Mouse (Mus musculus) MEL-GATA-1-ER (cell line): ENCODE measurements around the gene Pbx4.
A peak's percentile ranks its signal among the peaks of the same experiment; 100 is the strongest.

Experiments
- DNase-seq: peaks from one replicate; pipeline ENCODE4 v3.0.0-alpha.2; 2012; ENCODE audit warnings: low read depth; ENCODE audit errors: extremely low read depth

Gene Pbx4

DNA sequence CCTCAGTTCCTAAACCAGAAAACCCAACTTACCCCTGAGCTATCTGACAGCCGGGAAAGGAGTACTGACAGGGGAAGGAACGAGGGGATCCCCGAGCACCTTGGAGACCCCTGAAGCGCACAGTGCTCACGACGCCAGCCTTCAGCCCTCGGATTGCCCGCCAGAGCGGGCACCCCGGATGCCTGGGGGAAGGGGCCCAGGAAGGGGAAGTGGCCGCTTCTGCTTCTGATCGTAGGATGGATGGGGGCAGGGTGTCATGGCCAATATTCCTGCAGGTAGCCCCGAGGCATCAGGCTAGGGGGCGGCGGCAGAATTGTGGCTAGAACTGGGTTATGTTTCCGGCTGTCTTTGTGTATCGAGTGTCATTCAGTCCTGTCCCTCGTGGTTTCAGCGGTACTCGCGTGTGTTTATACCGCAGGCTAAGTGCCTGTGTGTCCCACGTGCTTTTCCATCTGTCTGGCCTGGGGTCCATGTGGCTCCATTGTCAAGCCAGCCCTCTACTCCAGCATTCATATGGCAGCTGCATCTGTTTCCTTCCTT lies 23.4 kb upstream of the Pbx4 start:
- peak; percentile 26 for DNase-seq

DNA sequence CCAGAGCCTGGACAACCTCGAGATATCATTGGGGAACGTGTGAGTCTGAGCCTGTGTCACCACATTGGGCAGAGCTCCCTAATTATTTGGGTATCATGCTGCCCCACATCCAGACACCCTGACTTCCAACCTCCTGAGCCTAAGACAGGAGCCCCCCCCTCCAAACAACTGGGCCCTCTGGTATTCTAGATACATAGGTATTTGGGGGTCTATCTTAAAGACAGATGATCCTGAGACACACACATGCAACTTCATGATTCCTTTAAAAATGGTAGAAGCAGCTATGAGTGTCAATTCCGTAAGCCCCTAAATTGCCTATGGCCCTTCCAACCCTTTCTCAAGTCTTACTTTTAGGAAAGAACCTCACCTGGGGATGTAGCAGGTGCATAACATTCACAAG lies 22.5 kb upstream of the Pbx4 start:
- DNase-seq: no peak

DNA sequence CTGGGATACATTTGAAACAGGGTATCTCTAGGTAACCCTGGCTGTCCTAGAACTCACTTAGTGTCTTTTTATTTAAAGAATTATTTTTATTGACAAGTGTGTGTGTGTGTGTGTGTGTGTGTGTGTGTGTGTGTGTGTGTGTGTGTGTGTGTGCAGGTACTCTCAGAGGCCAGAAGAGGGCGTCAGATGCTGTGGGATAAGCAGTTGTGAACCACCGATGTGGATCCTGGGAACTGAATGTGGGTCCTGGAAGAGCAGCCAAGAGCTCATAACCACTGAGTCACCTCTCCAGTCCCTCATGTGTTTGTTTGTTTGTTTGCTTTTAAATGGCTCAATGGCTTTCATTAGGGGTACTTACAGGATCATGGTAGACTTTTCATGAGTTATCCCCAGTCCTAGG lies 17.4 kb upstream of the Pbx4 start:
- DNase-seq: no peak

GRCm38 (mm10) chr8:69815396-69815795 lies 16.9 kb upstream of the Pbx4 start:
- DNase-seq: no peak

DNA sequence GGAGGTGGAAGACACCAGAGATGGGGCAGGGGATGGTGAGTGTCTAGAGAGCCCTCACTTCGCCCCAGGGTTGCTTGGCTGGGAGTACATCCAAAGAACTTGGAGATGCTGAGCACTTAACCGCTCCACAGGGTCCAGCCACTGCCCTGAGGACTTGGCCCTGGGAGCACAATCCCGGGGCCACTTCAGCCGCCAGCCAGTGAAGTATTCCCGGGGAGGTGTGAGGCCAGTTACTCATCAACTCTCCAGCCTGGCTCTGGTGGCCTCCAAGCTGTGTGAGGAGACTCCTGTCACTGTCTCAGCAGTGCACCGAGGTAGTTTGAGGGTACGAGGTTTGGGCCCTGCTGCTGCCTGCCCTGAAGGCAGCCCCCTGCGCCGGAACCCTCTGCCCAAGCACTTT lies 11.8 kb upstream of the Pbx4 start:
- DNase-seq: no peak

GRCm38 (mm10) chr8:69821971-69822385 lies 10.3 kb upstream of the Pbx4 start:
- no peak for DNase-seq

DNA sequence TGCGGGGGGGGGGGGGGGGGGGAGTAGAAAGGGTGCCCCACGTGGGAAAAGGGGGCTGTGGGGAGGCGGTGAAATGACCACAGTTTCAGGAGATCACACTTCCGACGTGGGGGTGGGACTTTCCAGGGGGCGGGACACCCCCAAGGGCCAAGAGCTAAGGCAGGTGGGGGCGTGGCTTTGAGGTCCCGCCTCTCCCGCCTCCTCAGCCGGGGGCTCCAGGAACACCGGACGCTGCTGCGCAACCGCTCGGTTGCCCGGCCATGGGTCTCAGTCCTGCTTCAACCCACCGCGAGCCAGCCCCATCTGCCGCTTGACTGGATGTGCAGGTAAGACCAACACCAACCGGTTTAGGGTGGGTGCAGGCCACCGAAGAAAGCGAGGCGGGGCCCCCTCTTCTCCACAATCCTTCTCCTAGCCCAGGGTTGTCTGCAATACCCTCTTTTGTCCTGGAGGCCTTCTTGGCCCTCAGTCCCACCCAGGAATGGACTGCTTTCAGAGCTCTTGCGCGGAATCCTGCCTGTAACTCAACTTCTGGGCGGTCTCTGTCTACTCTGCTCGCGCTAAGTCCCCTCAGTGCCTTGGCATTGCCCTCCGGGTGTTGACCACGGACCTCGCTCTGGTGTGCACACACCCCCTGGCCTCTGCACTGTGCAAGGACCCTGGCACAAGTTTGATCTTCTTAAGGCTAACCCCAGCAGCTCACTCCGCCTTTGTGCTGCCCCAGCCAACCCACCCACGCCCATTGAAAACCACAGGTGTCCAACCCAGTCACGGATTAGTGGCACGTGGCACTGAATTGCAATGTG lies 9.7 kb upstream of the Pbx4 start, which contains the start of gene Lpar2:
Lpar2 (plus strand) TSS at position 44 of the 806 bp plus-strand sequence.
- no peak for DNase-seq

DNA sequence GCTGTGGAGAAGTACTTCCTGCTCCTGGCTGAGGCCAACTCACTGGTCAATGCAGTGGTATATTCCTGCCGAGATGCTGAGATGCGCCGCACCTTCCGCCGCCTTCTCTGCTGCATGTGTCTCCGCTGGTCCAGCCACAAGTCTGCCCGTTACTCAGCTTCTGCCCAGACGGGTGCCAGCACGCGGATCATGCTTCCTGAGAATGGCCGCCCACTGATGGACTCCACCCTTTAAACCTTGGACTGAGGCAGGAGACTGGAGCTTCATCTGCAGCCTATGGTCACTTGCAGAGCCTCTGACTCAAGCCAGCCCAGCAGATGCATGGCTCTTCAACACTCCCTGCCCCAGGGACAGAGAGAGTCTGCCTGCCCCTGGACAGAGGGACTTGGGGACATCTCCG lies 5.9 kb upstream of the Pbx4 start:
- no peak for DNase-seq

- DNase-seq: no peak
These were observed 4.9 kb downstream of the Pbx4 start for GRCm38 (mm10) chr8:69837057-69837682.

GRCm38 (mm10) chr8:69847167-69848065 lies 15.1 kb downstream of the Pbx4 start:
- no peak for DNase-seq

GRCm38 (mm10) chr8:69848951-69849350 lies 16.7 kb downstream of the Pbx4 start:
- DNase-seq: no peak

GRCm38 (mm10) chr8:69849899-69850298 lies 17.6 kb downstream of the Pbx4 start:
- DNase-seq: no peak

GRCm38 (mm10) chr8:69850926-69851506 lies 18.7 kb downstream of the Pbx4 start:
- DNase-seq: no peak

DNA sequence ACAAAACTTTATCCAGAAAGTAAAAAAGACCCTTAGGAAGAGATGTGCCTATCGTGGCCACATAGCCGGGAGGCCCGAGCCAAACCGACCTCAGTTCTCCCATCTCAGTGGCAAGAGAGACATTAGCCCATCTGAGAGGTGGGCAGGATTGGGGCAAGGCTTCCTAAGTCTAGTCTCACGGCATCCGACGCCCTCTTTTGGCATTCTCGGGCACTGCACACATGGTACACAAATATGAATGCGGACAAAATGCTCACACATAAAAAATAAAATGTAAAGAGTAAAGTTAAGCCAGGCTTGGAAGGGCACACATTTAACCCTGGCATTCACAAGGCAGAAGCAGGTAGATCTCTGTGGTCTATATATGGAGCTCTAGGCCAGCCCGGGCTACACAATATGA lies 21.6 kb downstream of the Pbx4 start:
- DNase-seq: no peak

GRCm38 (mm10) chr8:69860807-69861206 lies 28.5 kb downstream of the Pbx4 start:
- DNase-seq: no peak

GRCm38 (mm10) chr8:69861251-69861650 lies 29.0 kb downstream of the Pbx4 start:
- no peak for DNase-seq

DNA sequence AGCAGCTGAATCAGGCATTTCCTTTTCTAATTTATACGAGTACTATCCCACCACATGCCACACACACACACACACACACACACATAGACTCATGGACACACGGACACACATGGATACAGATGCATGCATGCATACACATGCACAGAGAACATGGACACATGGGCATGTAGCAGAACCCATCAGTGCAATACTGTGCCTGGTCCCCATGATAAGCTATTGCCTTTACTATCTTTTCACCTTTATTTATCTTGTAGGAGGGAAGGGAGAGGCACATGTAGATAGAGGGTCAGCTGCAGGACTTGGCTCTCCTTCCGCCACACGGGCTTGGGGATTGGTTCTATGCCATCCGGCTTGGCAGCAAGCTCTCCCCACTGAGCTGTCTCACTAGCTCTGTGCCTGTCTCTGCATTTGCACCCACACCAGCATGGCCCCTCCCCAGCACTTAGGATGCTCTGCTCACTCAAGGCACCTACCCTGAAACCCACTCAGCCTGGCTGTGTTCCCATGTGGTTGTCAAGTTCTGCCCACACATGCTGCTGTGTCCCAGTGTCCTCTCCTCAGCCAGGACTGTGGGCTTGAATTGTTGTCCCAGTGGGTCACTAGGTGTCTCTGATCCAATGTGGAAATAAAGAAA lies 31.2 kb downstream of the Pbx4 start:
- no peak for DNase-seq

- no peak for DNase-seq
These were observed 31.9 kb downstream of the Pbx4 start for GRCm38 (mm10) chr8:69864180-69864579.

GRCm38 (mm10) chr8:69867696-69868326 lies 35.5 kb downstream of the Pbx4 start:
- DNase-seq: no peak
